8 mouse cellular contexts compared by ENCODE assay signal in the genomic region with DNA sequence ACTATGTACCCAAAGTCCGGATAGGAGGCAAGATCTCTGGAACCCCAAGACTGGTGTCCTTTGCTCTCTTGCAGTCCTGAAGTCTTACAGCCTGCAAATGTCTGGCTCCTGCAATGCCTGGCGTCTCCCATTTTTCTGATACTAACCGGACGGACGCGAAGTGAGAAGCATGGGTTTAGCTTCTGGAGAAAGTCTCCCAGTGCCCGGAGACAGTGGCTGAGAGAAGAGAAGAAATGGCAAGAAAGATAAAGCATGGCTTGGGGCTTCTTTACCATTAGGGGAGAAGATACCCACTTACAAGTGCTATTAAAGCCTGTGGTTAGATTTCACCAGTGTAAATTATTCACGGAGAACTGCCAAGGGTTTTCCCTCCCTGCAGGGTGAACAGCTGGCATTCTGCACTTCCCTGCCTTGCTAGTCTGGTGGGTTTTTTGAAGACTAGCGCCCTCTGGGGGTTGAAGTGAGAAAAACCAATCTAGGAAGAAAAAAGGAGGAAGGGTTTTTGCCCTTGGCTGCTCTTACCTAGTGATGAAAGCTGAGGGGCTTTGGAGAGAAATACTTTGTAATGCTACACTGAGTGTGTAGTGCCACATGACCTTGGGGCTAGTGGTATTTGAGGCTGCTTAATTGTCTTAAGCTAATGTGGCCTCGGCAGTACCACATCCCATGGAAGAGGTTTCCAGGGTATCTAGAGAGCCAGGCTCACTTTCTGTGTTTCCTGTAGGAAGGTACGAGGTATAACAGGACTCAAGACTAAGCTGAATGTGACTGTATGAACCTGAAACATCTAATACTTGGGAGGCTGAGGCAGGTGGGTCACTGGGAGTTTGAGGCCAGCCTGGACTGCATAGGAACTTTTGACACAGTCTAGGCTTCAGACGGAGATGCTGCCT. TPM values are rescaled to one million over a fixed set of nuclear protein-coding genes. Genes with fewer than 3 reads are reported as not detected.
DNase-seq lines count a peak whose midpoint lies in the region; ATAC-seq lines count a peak whose summit lies in the region.

No protein-coding gene starts in this region.

- ATAC-seq in megakaryocyte-erythroid progenitor cell, adult 5-6 weeks (replicated peaks; ENCODE audit: low FRiP score, low TSS enrichment, poor library complexity, severe bottlenecking) = peak; percentile 66
- no peak for ATAC-seq in erythroblast, adult 5-6 weeks (replicated peaks; ENCODE audit: low FRiP score, poor library complexity, severe bottlenecking)

- peak; percentile 56 for DNase-seq in adrenal gland, adult 2 months
- peak; percentile 38 to 76 for DNase-seq in cerebellum, postnatal 4 days (ENCODE audit: low spot score in 2 of 2)
- peak; percentile 53 for DNase-seq in gastrocnemius, postnatal 10 days
- DNase-seq in induced T-regulatory cell, adult 2 months (ENCODE audit: low read depth) = peak; percentile 69
- DNase-seq in left cerebral cortex, adult 8-10 months (ENCODE audit: low spot score in 2 of 2) = peak; percentile 22 to 37
- DNase-seq in right cerebral cortex, postnatal 25 days = peak; percentile 71

RNA-seq across cellular contexts. Expression of a gene that starts 40.3 kb away (rescaled TPM):
- not detected for total RNA-seq in adrenal gland, adult 2 months (2021)
- not detected in 2 replicates for polyA plus RNA-seq in adrenal gland, adult 2 months (2012; rRNA removed)
- total RNA-seq in gastrocnemius, postnatal 10 days (2021) = not detected
- not detected for total RNA-seq in left cerebral cortex, adult 8-10 months (2022)
- total RNA-seq in megakaryocyte-erythroid progenitor cell, adult 5-6 weeks (2014; fragmentation: Nextera tagmentation) = 0.31 TPM in 1 of 2 replicates, not detected in the other
- total RNA-seq in megakaryocyte-erythroid progenitor cell, adult 5-6 weeks (2017) = not detected in 2 replicates
- total RNA-seq in erythroblast, adult 5-6 weeks (2015; ENCODE audit: low replicate concordance) = not detected in 2 replicates
- not detected in 2 replicates for total RNA-seq in erythroblast, adult 5-6 weeks (2017; ENCODE audit: low replicate concordance)
